35 mouse cellular contexts compared by ENCODE assay signal in the genomic region with DNA sequence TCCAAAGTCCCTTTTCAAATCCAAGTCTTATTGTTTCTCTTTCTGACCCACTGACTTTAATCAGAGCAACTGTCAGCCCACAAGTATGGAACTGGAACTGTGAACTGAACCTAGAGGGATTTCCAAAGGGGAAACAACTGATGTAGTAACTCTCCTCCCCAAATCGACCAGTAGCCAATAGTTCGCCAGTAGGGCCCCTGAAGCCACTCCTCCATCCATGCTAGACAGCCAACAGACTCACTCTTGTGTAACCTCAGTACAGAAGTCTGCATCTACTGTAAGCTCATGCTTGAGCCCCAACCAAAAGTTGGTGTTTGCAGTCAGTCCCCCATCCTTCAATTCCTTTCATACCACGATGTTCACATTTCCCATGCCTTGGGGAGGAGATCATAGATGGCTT. TPM values are rescaled to one million over a fixed set of nuclear protein-coding genes. Genes with fewer than 3 reads are reported as not detected.
DNase-seq lines count a peak whose midpoint lies in the region; ATAC-seq and TF ChIP-seq lines count a peak whose summit lies in the region.
"Had no signal": no experiment of that assay in that cellular context is flagged by ENCODE, and none has a peak within 500 bp of the region (broad histone marks: within the 10 kb centered on the region; RNA-seq: fewer than 3 reads in every experiment).

No protein-coding gene starts in this region.

- H3K9ac ChIP-seq in liver, postnatal 0 days (replicated peaks), result no peak overlapping the region
- H3K9ac ChIP-seq: hindbrain, embryonic 12.5 days; midbrain, embryonic 12.5 days; neural tube, embryonic 13.5 days; stomach, embryonic 15.5 days had no signal

- intact Hi-C loops in heart, postnatal 10 days (cut with DNase I), result loop anchor here (5.0 to 10.0 kb wide), 2 partner anchors 33 to 484 kb away; no protein-coding TSS in a partner anchor
- intact Hi-C loops in left cerebral cortex, postnatal 4 days (cut with DNase I), result no loop called here

- ATAC-seq in liver, postnatal 0 days, result peak; percentile 89
- ATAC-seq in inflammation-experienced regulatory T-cells, adult 6 months, result no peak
- ATAC-seq: activated CD4-positive, CD25-positive, alpha-beta regulatory T cell, adult 4 months; forebrain, embryonic 14.5 days; hindbrain, postnatal 0 days; intestine, embryonic 16.5 days had no signal

- H3K4me1 ChIP-seq in liver, postnatal 0 days (ENCODE audit: insufficient read depth), result peaks cover 13% of the 10 kb centered on the region
- H3K4me1 ChIP-seq: stomach, embryonic 15.5 days had no signal

- DNase-seq in heart, adult 11 months, result peak; percentile 88
- no peak for DNase-seq in heart, postnatal 10 days
- DNase-seq in 3T3-L1 (ENCODE audit: low read depth, low spot score), result peak; percentile 35
- peak; percentile 34 for DNase-seq in adipocyte (ENCODE audit: low spot score)
- peak; percentile 36 for DNase-seq in liver, postnatal 0 days
- no peak for DNase-seq in spleen, adult 12 weeks (ENCODE audit: low spot score)
- no peak for DNase-seq in left cerebral cortex, postnatal 4 days
- DNase-seq: adrenal gland, adult 8-10 months; cerebellum, adult 8-10 months; cerebellum, postnatal 25 days; gastrocnemius, postnatal 36 days; kidney, adult 8-10 months; kidney, postnatal 10 days; lung, adult 2 months had no signal

- 55% methylated on average over 3 of the region's 3 CpGs for WGBS in liver, postnatal 0 days (ENCODE audit: insufficient replicate concordance)

- H3K27ac ChIP-seq in liver, postnatal 0 days (ENCODE audit: low read depth), result no peak overlapping the region
- H3K27ac ChIP-seq: hindbrain, embryonic 12.5 days; hindbrain, postnatal 0 days; midbrain, embryonic 12.5 days; neural tube, embryonic 13.5 days; stomach, embryonic 15.5 days had no signal

- H3K27me3 ChIP-seq in liver, postnatal 0 days (ENCODE audit: insufficient read depth, low read length), result no peaks in the 10 kb centered on the region
- H3K27me3 ChIP-seq: hindbrain, embryonic 12.5 days; megakaryocyte, embryonic 14.5 days; stomach, embryonic 15.5 days had no signal

- no peak overlapping the region for H3K4me2 ChIP-seq in liver, postnatal 0 days (ENCODE audit: low read depth, low read length)
- H3K4me2 ChIP-seq: hindbrain, embryonic 12.5 days; midbrain, embryonic 12.5 days; neural tube, embryonic 13.5 days; stomach, embryonic 15.5 days had no signal

- no peaks in the 10 kb centered on the region for H3K36me3 ChIP-seq in liver, postnatal 0 days (replicated peaks; ENCODE audit: insufficient read depth, low read length)
- H3K36me3 ChIP-seq: hindbrain, embryonic 12.5 days; midbrain, embryonic 12.5 days; neural tube, embryonic 13.5 days; stomach, embryonic 15.5 days had no signal

- H3K9me3 ChIP-seq in liver, postnatal 0 days (ENCODE audit: low read length), result no peaks in the 10 kb centered on the region
- H3K9me3 ChIP-seq: hindbrain, embryonic 12.5 days; megakaryocyte, embryonic 14.5 days; midbrain, embryonic 12.5 days; neural tube, embryonic 13.5 days; stomach, embryonic 15.5 days had no signal

- H3K4me3 ChIP-seq in liver, postnatal 0 days (ENCODE audit: low read depth, low read length), result no peak overlapping the region
- H3K4me3 ChIP-seq: hindbrain, embryonic 12.5 days; megakaryocyte, embryonic 14.5 days; midbrain, embryonic 12.5 days; neural tube, embryonic 13.5 days; stomach, embryonic 15.5 days had no signal

- TF ChIP-seq EP300 in liver, postnatal 0 days (IDR thresholded peaks at IDR 0.05; ENCODE audit: low read depth), result no peak

- TF ChIP-seq CTCF in liver, postnatal 0 days (IDR thresholded peaks at IDR 0.05; ENCODE audit: low read depth), result no peak

RNA-seq across cellular contexts. Expression of gene Gng11, which starts 3.0 kb away (rescaled TPM):
- total RNA-seq in heart, postnatal 10 days (2021), result 100 to 1,000 TPM; 123 to 135 TPM
- polyA plus RNA-seq in liver, postnatal 0 days (2015; fragmentation: Nextera tagmentation; extraction: Ambion mirVana), result 36.9 and 38.8 TPM in 2 replicates
- total RNA-seq in left cerebral cortex, postnatal 4 days (2021), result 1 to 10 TPM; 8.2 to 9.3 TPM
- polyA plus RNA-seq in inflammation-experienced regulatory T-cells, adult 6 months (2017; shearing (Covaris generic)), result not detected
- polyA plus RNA-seq: activated CD4-positive, CD25-positive, alpha-beta regulatory T cell, adult 4 months had no signal

RNA-seq across cellular contexts. Expression of gene Gngt1, which starts 7.1 kb away (rescaled TPM):
- not detected for total RNA-seq in heart, postnatal 10 days (2021)
- polyA plus RNA-seq in liver, postnatal 0 days (2015; fragmentation: Nextera tagmentation; extraction: Ambion mirVana), result 0.08 and 0.27 TPM in 2 replicates
- not detected for total RNA-seq in left cerebral cortex, postnatal 4 days (2021)
- polyA plus RNA-seq in inflammation-experienced regulatory T-cells, adult 6 months (2017; shearing (Covaris generic)), result not detected
- total RNA-seq: adrenal gland, adult 8-10 months; adrenal gland, postnatal 4 days; gastrocnemius, adult 18-20 months; gastrocnemius, postnatal 36 days; heart, postnatal 25 days; hindbrain, postnatal 0 days; left cerebral cortex, postnatal 36 days; midbrain, postnatal 0 days had no signal
- polyA plus RNA-seq: activated CD4-positive, CD25-positive, alpha-beta regulatory T cell, adult 4 months; embryonic facial prominence, embryonic 11.5 days; forebrain, embryonic 14.5 days; frontal cortex, adult 2 months; heart, embryonic 14.5 days; hindbrain, embryonic 12.5 days; hindbrain, postnatal 0 days; large intestine, adult 2 months; limb, embryonic 14.5 days; lung, adult 2 months; midbrain, embryonic 12.5 days; midbrain, postnatal 0 days; neural tube, embryonic 13.5 days; small intestine, adult 2 months; stomach, embryonic 15.5 days had no signal

RNA-seq across cellular contexts. Expression of gene Tfpi2, which starts 12.0 kb away (rescaled TPM):
- 1 to 10 TPM; 2.6 to 3.0 TPM for total RNA-seq in heart, postnatal 10 days (2021)
- polyA plus RNA-seq in liver, postnatal 0 days (2015; fragmentation: Nextera tagmentation; extraction: Ambion mirVana), result 34.0 and 35.9 TPM in 2 replicates
- total RNA-seq in left cerebral cortex, postnatal 4 days (2021), result not detected
- not detected for polyA plus RNA-seq in inflammation-experienced regulatory T-cells, adult 6 months (2017; shearing (Covaris generic))
- total RNA-seq: hindbrain, postnatal 0 days; left cerebral cortex, postnatal 36 days; midbrain, postnatal 0 days had no signal
- polyA plus RNA-seq: activated CD4-positive, CD25-positive, alpha-beta regulatory T cell, adult 4 months had no signal

Comparison
In these comparisons a context has a peak if more than half of its experiments do, and no peak if none do; other contexts are left out.
1. DNase-seq: peak in heart, adult 11 months (single experiment), 3T3-L1 (single experiment), adipocyte (single experiment) and liver, postnatal 0 days (single experiment); none in heart, postnatal 10 days (0 of 2), spleen, adult 12 weeks (single experiment) and left cerebral cortex, postnatal 4 days (single experiment).
2. RNA of gene Gng11, which starts 3.0 kb away (total RNA-seq): 123 to 135 TPM in heart, postnatal 10 days; 8.2 to 9.3 TPM in left cerebral cortex, postnatal 4 days; every median in the first group is over 10 times any median in the second.